Mouse (Mus musculus): ENCODE measurements at regions not wholly inside any gene's neighbourhood (a gene's known extent, or its start where the extent isn't known, plus 50 kb on each side); places are given as distances from the start of the nearest gene placed in this dataset.

DNA sequence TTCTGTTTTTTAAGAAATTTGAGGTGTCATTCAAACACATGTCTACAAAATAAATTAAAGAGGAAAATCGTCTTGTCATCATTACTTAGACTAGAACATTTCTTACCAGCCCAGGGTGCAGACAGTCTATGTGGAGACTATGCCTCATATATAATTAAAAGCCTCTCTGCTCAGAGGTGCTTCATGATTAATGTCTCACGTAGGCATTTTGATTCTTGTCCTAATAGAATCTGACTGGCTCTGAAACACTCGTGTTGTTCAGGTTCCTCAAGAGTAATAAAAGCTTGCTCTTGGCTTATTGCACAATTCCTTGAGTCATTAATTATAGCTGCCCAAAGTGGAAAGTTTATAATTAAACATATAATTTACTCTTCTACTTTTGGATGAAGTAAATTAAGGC, 475.1 kb upstream of the Gcfc2 start:
- Histone ChIP-seq H3K4me1 (ENCODE audit: control insufficient read depth in 1 of 2, insufficient read depth in 2 of 2) (peaks cover 0 to 9% of the 10 kb centered on the region in 2 experiments; a peak in 1 of 4 replicates), H3K4me3 (replicated peaks in 1 of 3; ENCODE audit: low read depth in 2 of 3, low read length in 2 of 3, poor library complexity in 1 of 3) (no peak overlapping the region), H3K9me3 (replicated peaks; ENCODE audit: low read length) (peaks cover 14% of the 10 kb centered on the region), H3K4me2 (ENCODE audit: insufficient read depth, low read depth, poor library complexity, severe bottlenecking) (no peak overlapping the region), H3K27ac (ENCODE audit: insufficient read depth, low read depth) (no peak overlapping the region), H3K36me3 (replicated peaks in 1 of 2; ENCODE audit: control insufficient read depth in 1 of 2, insufficient read depth in 1 of 2, low read length in 1 of 2) (no peaks in the 10 kb centered on the region), H3K27me3 (replicated peaks) (no peaks in the 10 kb centered on the region), H3K9ac (ENCODE audit: insufficient read depth, low read depth) (no peak overlapping the region), H3K79me2 (replicated peaks; ENCODE audit: control insufficient read depth, extremely low read depth, insufficient read depth, poor library complexity, severe bottlenecking) (no peaks in the 10 kb centered on the region)
- dilution Hi-C loops (cut with MboI; ENCODE audit: extremely low pct_ligation_motif_present, extremely low pct_unique_long_range_greater_than_20kb, low sequenced_read_pairs) (no loop called here), in situ Hi-C loops (cut with MboI; ENCODE audit: low pct_ligation_motif_present, low pct_unique_long_range_greater_than_20kb, low sequenced_read_pairs) (no loop called here)
- TF ChIP-seq TBP (conservative IDR thresholded peaks at IDR 0.05; ENCODE audit: low read depth, low read length) = no peak
- TF ChIP-seq ELF1 (IDR thresholded peaks at IDR 0.05; ENCODE audit: low read depth, low read length) = no peak
- TF ChIP-seq CTCF (conservative IDR thresholded peaks at IDR 0.05 in 1 of 2, IDR thresholded peaks at IDR 0.05 in 1 of 2; ENCODE audit: low read depth in 2 of 2, low read length in 2 of 2) = no peak
- no peak for TF ChIP-seq NELFE (IDR thresholded peaks at IDR 0.05; ENCODE audit: low read depth, low read length)
- no peak for TF ChIP-seq BHLHE40 (IDR thresholded peaks at IDR 0.05; ENCODE audit: low read depth, low read length)
- no peak for TF ChIP-seq MYC (IDR thresholded peaks at IDR 0.05; ENCODE audit: low read depth, low read length)
- no peak for TF ChIP-seq MAFK (IDR thresholded peaks at IDR 0.05; ENCODE audit: insufficient replicate concordance, low read length)
- TF ChIP-seq UBTF (IDR thresholded peaks at IDR 0.05; ENCODE audit: low read depth, low read length) = no peak
- no peak for TF ChIP-seq RAD21 (IDR thresholded peaks at IDR 0.05; ENCODE audit: low read depth, low read length)
- no peak for TF ChIP-seq KAT2A (IDR thresholded peaks at IDR 0.05; ENCODE audit: insufficient replicate concordance, low read length)
- no peak for TF ChIP-seq EP300 (IDR thresholded peaks at IDR 0.05; ENCODE audit: low read length)
- no peak for TF ChIP-seq MXI1 (IDR thresholded peaks at IDR 0.05; ENCODE audit: low read depth, low read length)
- TF ChIP-seq GABPA (IDR thresholded peaks at IDR 0.05; ENCODE audit: insufficient replicate concordance, low read depth, low read length) = no peak
- TF ChIP-seq NRF1 (IDR thresholded peaks at IDR 0.05; ENCODE audit: low read depth, low read length) = no peak
- TF ChIP-seq SMC3 (IDR thresholded peaks at IDR 0.05; ENCODE audit: low read depth, low read length) = no peak
- TF ChIP-seq SIN3A (IDR thresholded peaks at IDR 0.05; ENCODE audit: low read length) = no peak
- TF ChIP-seq MEF2A (IDR thresholded peaks at IDR 0.05; ENCODE audit: borderline replicate concordance, low read depth, low read length) = no peak
- no peak for TF ChIP-seq IRF4 (IDR thresholded peaks at IDR 0.05; ENCODE audit: low read depth, low read length)
- DNase-seq (ENCODE audit: extremely low read depth) = no peak

DNA sequence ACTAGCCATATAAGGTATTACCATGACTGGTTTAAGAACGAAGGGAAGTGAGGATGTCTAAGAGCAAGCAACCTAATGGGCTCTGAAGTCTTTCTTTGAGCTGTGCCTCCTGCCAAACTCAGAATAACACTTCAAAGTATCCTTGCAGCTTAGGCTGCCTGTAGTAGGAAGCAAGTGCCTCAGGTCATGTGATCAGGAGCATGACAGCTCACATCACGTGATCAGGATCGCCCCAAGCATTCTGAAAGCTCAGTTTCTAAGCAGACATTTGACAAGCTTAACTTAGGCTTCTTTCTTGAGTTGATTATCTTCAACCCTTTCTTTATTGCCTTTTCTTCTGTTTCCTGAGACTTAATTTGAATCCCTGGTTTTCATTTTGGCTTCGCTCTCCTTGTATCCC, 462.4 kb upstream of the Gcfc2 start:
- H3K27ac ChIP-seq (ENCODE audit: insufficient read depth, low read depth) = no peak overlapping the region
- H3K4me3 ChIP-seq (replicated peaks in 1 of 3; ENCODE audit: low read depth in 2 of 3, low read length in 2 of 3, poor library complexity in 1 of 3) = no peak overlapping the region
- no peak overlapping the region for H3K9ac ChIP-seq (ENCODE audit: insufficient read depth, low read depth)
- no peak for DNase-seq (ENCODE audit: extremely low read depth)
- no peak overlapping the region for H3K4me2 ChIP-seq (ENCODE audit: insufficient read depth, low read depth, poor library complexity, severe bottlenecking)
- no peaks in the 10 kb centered on the region for H3K27me3 ChIP-seq (replicated peaks)
- in situ Hi-C loops (cut with MboI; ENCODE audit: low pct_ligation_motif_present, low pct_unique_long_range_greater_than_20kb, low sequenced_read_pairs) = no loop called here
- no peaks in the 10 kb centered on the region for H3K4me1 ChIP-seq (ENCODE audit: control insufficient read depth in 1 of 2, insufficient read depth in 2 of 2)
- TF ChIP-seq BHLHE40 (IDR thresholded peaks at IDR 0.05; ENCODE audit: low read depth, low read length) = 0 out of 2 replicates have a peak, but pooled peaks have one; percentile 26
- no peak for TF ChIP-seq MXI1 (IDR thresholded peaks at IDR 0.05; ENCODE audit: low read depth, low read length)
- TF ChIP-seq USF2 (conservative IDR thresholded peaks at IDR 0.05; ENCODE audit: low read depth, low read length) = peak; percentile 59; the same call in 1 of the 2 replicates
- TF ChIP-seq USF1 (IDR thresholded peaks at IDR 0.05; ENCODE audit: low read depth, low read length) = peak; percentile 35
- TF ChIP-seq SIN3A (IDR thresholded peaks at IDR 0.05; ENCODE audit: low read length) = no peak
- peaks cover 5% of the 10 kb centered on the region for H3K9me3 ChIP-seq (replicated peaks; ENCODE audit: low read length)
- dilution Hi-C loops (cut with MboI; ENCODE audit: extremely low pct_ligation_motif_present, extremely low pct_unique_long_range_greater_than_20kb, low sequenced_read_pairs) = no loop called here
- H3K36me3 ChIP-seq (replicated peaks in 1 of 2; ENCODE audit: control insufficient read depth in 1 of 2, insufficient read depth in 1 of 2, low read length in 1 of 2) = no peaks in the 10 kb centered on the region
- no peaks in the 10 kb centered on the region for H3K79me2 ChIP-seq (replicated peaks; ENCODE audit: control insufficient read depth, extremely low read depth, insufficient read depth, poor library complexity, severe bottlenecking)

All from CH12.LX (cell line).